Mouse (Mus musculus): ENCODE data around the gene Tubb2a.

DNA sequence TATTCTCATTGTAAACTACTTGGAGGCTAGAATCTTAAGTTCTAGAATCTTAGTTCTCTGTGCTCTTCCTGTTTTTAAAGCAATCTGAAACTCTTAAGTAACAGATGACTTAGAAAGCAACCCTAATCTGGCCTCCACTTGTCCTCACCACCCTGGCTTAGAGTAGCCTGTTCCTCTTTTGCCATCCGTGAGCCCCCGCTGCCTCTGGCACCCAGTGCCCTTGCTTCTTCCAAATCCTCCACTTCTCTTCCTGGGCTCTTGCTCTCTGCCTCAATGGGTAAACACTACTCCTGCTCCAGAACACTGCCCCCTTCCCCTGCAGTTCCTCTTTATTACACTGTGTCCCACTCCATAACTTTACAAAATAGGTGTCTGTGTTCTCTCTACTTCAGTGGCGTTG is 26.1 kb downstream of the Tubb2a start:
- TF ChIP-seq CTCF (IDR thresholded peaks at IDR 0.05; ENCODE audit: low read depth, low read length) (no peak), GATA2 (IDR thresholded peaks at IDR 0.05; ENCODE audit: borderline replicate concordance, low read depth, low read length) (no peak)
